Mouse (Mus musculus) CH12.LX (cell line): ENCODE measurements around the gene Rin3.

Experiments used
- BHLHE40 ChIP-seq: IDR thresholded peaks from 2 replicates; pipeline ENCODE4 v1.6.1; 2011; ENCODE audit warnings: mild to moderate bottlenecking, low read depth, low read length, improper control_type of control experiment
- CTCF ChIP-seq, 2 experiments: IDR thresholded peaks in 1 of 2; conservative IDR thresholded peaks in 1 of 2; 2 replicates each; pipeline ENCODE4 v1.5.1; 2011 to 2012; ENCODE audit warnings: low read depth in 2 of 2, low read length in 2 of 2, improper control_type of control experiment in 1 of 2, inconsistent platforms in 1 of 2, mild to moderate bottlenecking in 1 of 2, moderate library complexity in 1 of 2
- JUN ChIP-seq: IDR thresholded peaks from 2 replicates; pipeline ENCODE4 v1.6.1; 2011; ENCODE audit warnings: low read depth, mild to moderate bottlenecking, low read length, improper control_type of control experiment, moderate library complexity; ENCODE audit not compliant: insufficient read depth
- TBP ChIP-seq: conservative IDR thresholded peaks from 2 replicates; pipeline ENCODE4 v1.6.1; 2011; ENCODE audit warnings: low read depth, low read length, improper control_type of control experiment

GRCm38 (mm10) chr12:102366126-102366816, 83.4 kb downstream of the Rin3 start:
- TF ChIP-seq JUN (no peak), TBP (no peak), BHLHE40 (peak; percentile 68), CTCF (conservative IDR thresholded peaks at IDR 0.05 in 1 of 2, IDR thresholded peaks at IDR 0.05 in 1 of 2; ENCODE audit: low read depth in 2 of 2, low read length in 2 of 2) (no peak)
